Mouse (Mus musculus): ENCODE results near the gene Ralgps1. TPM values are rescaled to one million over a fixed set of nuclear protein-coding genes. Genes with fewer than 3 reads are reported as not detected.
"Not testable (repeated sequence)": the region's sequence is repeated elsewhere in the genome, so short reads cannot be mapped to it uniquely, and the experiment has no call there.

Ralgps1 gene
- total RNA-seq, 4 experiments from 2014 or later = 59.8 to 68.0 (median 67.1) TPM

- DNase-seq (ENCODE audit: low spot score in 2 of 2) = peak; percentile 57 to 82
Measured at GRCm38 (mm10) chr2:33215700-33216509, 155.4 kb downstream of the Ralgps1 start, which contains the start of gene Angptl2. Gene Angptl2 (plus strand): TSS chr2:33216069.

- no peak for DNase-seq (ENCODE audit: low spot score in 2 of 2)
Measured at GRCm38 (mm10) chr2:33215177-33215699, 156.0 kb downstream of the Ralgps1 start.

- DNase-seq (ENCODE audit: low spot score in 2 of 2) = not testable (repeated sequence)
Measured at GRCm38 (mm10) chr2:33211263-33211662, 160.0 kb downstream of the Ralgps1 start.

- no peak for DNase-seq (ENCODE audit: low spot score in 2 of 2)
Measured at GRCm38 (mm10) chr2:33210841-33211240, 160.4 kb downstream of the Ralgps1 start.

GRCm38 (mm10) chr2:33208134-33208533 lies 163.2 kb downstream of the Ralgps1 start:
- DNase-seq (ENCODE audit: low spot score in 2 of 2) = no peak

GRCm38 (mm10) chr2:33207069-33207468 lies 164.2 kb downstream of the Ralgps1 start:
- no peak for DNase-seq (ENCODE audit: low spot score in 2 of 2)

- peak in 1 of 2 experiments; percentile 65 for DNase-seq (ENCODE audit: low spot score in 2 of 2)
Measured at GRCm38 (mm10) chr2:33205939-33206525, 165.3 kb downstream of the Ralgps1 start.

GRCm38 (mm10) chr2:33204980-33205379 lies 166.3 kb downstream of the Ralgps1 start:
- DNase-seq (ENCODE audit: low spot score in 2 of 2) = no peak

GRCm38 (mm10) chr2:33203284-33203683 lies 168.0 kb downstream of the Ralgps1 start:
- no peak for DNase-seq (ENCODE audit: low spot score in 2 of 2)

GRCm38 (mm10) chr2:33200368-33201068 lies 170.8 kb downstream of the Ralgps1 start:
- no peak for DNase-seq (ENCODE audit: low spot score in 2 of 2)

- no peak for DNase-seq (ENCODE audit: low spot score in 2 of 2)
Measured at GRCm38 (mm10) chr2:33189976-33190375, 181.3 kb downstream of the Ralgps1 start.

- no peak for DNase-seq (ENCODE audit: low spot score in 2 of 2)
Measured at GRCm38 (mm10) chr2:33188925-33189670, 182.2 kb downstream of the Ralgps1 start.

- DNase-seq (ENCODE audit: low spot score in 2 of 2) = no peak
Measured at GRCm38 (mm10) chr2:33187874-33188273, 183.4 kb downstream of the Ralgps1 start.

- DNase-seq (ENCODE audit: low spot score in 2 of 2) = no peak
Measured at GRCm38 (mm10) chr2:33186505-33186904, 184.8 kb downstream of the Ralgps1 start.

GRCm38 (mm10) chr2:33185258-33185657 lies 186.0 kb downstream of the Ralgps1 start:
- DNase-seq (ENCODE audit: low spot score in 2 of 2) = no peak

GRCm38 (mm10) chr2:33184641-33185040 lies 186.6 kb downstream of the Ralgps1 start:
- no peak for DNase-seq (ENCODE audit: low spot score in 2 of 2)

- DNase-seq (ENCODE audit: low spot score in 2 of 2) = no peak
Measured at GRCm38 (mm10) chr2:33183321-33183720, 188.0 kb downstream of the Ralgps1 start.

- no peak for DNase-seq (ENCODE audit: low spot score in 2 of 2)
Measured at GRCm38 (mm10) chr2:33179930-33180630, 191.2 kb downstream of the Ralgps1 start.

GRCm38 (mm10) chr2:33179171-33179929 lies 191.9 kb downstream of the Ralgps1 start:
- no peak for DNase-seq (ENCODE audit: low spot score in 2 of 2)
